Mouse (Mus musculus) adrenal gland (tissue): ENCODE results near the gene Etl4.
"Not testable (repeated sequence)": the region's sequence is repeated elsewhere in the genome, so short reads cannot be mapped to it uniquely, and the experiment has no call there.

Experiments used
- intact Hi-C: fragments of 180-260 bp; cut with DNase I; formaldehyde crosslinking; loops from one replicate; pipeline ENCODE4 v1.15.1; 2025

The Etl4 gene

DNA sequence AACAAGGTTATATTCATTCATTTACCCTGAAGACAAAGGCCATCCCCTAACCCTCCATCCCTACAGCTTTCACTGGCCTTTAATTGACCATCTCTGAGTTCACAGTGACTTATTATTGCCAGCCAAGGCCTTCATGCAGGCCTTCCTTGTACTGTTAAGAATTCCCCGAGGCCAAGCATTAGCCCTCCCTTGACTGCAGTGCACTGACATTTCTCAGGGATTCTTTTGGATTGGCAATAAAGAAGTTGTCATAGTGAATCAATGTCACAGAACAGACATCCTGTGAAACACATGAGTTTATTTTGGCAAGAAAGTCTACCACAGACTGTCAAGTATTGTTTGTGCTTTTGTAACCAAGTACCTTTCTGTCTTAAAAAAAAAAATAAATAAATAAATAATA is 257.5 kb downstream of the Etl4 start:
- intact Hi-C loops = no loop called here

DNA sequence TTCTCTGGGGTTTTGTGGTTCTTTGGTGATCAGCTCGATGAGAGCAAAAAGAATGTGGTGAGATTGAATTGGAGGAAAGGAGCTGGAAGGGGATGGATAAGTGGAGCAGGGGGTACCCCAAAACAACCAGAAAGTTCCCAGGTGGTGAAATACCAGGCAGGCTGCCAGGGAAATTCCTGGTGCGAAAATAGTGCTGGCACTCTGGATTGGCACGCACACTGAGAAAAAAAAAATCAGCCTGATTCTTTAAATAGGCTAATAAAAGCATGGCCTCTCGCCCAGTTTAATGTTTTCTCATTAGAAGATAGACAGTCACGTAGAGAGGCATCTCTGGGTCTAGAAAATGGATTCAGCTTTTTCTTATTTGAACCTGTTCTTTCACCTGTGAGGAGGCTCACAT is 258.0 kb downstream of the Etl4 start:
- intact Hi-C loops = no loop called here

DNA sequence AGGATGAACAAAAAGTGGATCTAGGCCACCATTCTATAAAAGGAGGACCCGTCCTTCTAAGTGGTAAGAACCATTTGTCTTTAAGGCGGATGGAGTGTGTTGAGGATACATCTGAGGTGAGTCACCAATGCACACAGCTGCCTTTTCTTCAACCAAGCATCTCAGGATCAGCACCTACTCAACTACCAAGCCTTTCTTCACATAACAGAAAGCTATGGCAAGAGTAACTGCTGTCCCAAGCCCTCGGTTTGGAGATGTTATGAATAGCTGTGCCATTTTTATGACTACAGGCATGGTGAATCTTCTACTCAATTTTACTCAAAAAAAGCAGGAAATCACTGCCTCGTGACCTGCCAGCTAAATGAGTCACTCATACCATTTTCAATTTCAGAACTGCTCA is 258.6 kb downstream of the Etl4 start:
- intact Hi-C loops = no loop called here

DNA sequence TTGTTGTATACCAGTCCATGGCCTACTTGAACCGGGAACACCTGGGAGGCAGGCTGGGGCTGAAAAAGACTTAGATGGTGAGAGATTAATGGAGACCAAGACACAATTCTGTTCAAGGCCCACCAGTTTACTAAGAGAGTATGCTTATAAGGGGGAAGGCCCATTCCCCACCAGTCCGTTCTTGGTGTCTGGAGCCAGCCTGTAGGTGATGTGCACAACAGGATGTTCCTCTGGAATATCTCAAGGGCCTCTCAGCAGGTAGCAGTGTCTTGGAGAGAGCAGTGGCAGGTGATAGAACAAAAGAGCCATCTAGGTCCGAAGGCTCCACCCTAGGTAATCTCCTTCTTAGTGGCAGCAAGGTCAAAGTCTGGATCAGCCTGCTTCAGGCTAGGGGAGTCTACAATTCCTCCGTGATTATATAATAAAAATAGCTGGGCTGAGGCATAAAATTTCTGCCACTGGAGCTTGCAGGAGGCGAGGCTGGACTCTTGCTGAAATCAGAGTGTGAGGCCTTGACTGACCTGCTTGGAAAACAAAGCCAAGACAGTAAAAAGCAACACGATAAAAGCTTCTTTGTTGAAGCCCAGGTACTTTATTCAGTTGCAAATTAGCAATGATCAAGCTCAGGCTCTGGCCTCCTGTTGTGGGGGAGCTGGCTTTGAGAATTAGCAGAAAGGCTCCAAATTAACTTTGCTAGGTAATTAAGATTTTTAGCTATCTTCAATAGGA is 267.0 kb downstream of the Etl4 start:
- intact Hi-C loops = not testable (repeated sequence)

DNA sequence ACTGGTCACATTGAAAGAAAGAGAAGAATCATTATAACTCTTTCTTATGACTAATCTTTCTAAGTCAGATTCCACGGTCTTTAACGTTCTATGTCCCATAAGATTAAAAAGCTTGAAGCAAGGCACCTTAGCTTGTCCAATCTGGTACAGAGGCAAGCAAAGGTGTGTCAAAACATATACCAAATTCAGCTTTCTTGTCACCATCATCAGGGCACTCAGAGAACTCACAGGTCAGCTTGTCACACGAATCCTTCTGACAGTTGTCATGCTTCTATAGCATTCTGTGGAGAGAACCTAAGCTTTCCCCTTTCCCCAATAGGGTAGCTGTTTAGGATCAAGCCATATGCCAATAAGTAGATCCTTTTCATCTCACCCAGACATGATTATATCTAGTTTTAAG is 267.7 kb downstream of the Etl4 start:
- intact Hi-C loops = not testable (repeated sequence)

DNA sequence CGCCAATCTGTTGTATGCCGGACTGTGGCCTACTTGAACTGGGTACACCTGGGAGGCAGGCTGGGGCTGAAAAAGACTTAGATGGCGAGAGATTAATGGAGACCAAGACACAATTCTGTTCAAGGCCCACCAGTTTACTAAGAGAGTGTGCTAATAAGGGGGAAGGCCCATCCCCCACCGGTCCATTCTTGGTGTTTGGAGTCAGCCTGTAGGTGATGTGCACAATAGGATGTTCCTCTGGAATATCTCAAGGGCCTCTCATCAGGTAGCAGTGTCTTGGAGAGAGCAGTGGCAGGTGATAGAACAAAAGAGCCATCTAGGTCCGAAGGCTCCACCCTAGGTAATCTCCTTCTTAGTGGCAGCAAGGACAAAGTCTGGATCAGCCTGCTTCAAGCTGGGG is 271.0 kb downstream of the Etl4 start:
- intact Hi-C loops = not testable (repeated sequence)

DNA sequence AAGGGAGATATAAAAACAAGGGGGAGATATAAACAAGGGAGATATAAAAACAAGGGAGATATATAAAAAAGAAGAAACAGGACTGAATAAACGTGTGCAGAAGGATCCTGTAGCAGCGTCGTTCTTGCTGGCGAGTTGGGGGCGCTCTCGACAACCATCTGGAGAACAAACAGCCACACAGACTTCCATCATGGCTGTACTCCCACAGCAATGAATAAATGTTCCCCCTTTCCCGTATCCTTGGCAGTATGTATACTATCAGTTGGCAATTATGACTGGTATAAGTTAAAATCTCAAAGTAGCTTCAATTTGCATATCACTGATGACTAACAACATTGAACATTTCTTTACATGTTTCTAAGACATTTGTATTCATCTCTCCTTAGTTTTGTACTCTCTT is 277.6 kb downstream of the Etl4 start:
- intact Hi-C loops = not testable (repeated sequence)

DNA sequence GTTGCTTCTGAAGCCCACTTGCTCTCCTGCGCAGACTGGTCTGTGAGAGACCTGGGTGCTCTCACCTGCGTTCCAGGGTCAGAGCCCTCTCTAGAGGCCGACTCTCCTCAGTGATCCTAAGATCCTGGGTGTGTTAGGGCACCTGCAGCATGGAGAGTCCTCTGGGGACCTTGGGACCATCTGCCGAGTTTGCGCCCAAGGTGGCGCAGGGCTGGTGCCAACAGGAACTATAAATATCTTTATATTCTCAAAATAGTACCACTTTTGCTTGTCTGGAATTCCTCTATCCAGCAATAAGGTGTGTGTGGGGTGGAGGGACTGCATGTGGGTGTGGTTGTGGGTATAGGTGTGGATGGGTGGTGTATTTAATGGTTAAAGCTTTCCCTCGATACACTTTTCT is 293.4 kb downstream of the Etl4 start:
- intact Hi-C loops = no loop called here

DNA sequence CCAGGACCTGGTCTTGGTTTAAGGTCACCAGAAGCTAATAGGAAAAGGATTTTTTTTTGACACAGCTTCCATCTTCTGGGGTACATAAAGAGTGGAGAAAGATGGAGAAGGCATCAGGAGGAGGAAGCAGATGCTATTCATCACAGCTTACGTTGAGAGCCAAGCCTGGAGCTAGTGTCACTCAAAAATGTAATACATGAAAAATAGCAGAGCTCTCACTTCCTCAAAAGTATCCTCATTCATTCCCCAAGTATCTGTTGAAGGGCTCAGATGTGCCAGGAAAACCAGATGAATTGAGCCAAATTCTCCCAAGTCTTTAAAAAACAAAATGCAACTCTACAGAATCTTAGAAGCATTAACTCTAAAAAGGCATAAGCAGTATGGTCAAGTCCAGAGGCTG is 297.1 kb downstream of the Etl4 start:
- intact Hi-C loops = no loop called here

DNA sequence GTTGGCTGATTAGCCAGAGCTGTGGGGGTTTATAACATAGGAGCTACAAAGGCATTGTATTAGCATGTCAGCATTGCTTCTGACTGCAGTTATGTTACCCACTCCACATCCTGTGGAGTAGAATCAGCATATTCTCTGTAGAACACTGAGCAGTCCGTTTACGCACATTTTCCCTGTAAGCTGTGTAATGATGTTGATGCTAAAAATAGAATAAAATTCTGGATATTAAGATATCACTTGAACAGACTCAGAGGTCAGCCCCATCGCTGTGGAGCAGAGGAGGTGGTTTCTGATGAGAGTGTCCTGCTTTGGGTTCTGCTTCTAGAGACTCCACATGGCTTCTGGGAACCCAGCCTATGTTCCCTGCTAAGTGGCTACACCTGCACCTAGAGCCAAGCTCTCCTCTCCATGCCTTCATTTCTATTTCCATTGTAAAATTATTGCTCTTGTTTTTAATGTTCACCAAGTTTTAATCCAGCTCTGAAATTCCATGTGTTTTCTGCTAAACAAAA is 299.2 kb downstream of the Etl4 start:
- intact Hi-C loops = no loop called here

DNA sequence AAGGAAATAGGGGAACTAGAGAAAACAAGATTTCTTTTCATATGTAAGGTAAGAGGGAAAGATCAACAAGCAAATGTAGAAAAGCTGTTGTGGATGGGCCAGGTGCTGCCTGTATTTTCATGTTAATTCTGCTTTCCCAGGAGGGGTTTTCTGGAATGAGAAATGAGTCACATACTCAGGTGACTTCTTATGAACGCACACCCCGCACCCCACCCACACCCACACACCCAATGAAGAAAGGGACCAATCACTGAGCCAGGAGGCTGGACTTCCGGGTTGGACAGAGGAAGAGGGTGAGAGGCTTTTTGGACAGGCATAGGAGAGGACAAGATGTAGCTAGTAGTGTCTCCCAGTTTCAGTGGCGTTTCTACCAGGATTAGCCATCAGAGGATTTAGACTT is 299.8 kb downstream of the Etl4 start:
- intact Hi-C loops = no loop called here

DNA sequence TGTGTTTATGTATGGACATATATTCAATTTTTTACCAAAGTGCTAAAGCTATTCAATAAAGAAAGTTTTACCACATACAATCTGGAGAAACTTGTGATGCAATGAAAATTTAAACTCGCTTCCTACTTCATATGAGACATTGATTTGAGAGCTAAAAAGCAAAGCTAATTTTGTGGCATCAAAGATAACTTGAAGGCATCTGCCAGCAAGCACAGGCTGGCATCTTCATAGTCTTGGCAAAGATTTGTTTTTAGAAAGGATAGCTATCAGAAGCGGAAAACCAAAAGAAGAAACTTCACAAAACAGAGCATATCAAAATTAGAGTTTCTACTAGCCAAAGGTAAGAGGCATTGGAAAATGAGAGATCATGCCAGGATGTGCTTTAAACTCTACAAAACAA is 306.7 kb downstream of the Etl4 start:
- intact Hi-C loops = no loop called here

DNA sequence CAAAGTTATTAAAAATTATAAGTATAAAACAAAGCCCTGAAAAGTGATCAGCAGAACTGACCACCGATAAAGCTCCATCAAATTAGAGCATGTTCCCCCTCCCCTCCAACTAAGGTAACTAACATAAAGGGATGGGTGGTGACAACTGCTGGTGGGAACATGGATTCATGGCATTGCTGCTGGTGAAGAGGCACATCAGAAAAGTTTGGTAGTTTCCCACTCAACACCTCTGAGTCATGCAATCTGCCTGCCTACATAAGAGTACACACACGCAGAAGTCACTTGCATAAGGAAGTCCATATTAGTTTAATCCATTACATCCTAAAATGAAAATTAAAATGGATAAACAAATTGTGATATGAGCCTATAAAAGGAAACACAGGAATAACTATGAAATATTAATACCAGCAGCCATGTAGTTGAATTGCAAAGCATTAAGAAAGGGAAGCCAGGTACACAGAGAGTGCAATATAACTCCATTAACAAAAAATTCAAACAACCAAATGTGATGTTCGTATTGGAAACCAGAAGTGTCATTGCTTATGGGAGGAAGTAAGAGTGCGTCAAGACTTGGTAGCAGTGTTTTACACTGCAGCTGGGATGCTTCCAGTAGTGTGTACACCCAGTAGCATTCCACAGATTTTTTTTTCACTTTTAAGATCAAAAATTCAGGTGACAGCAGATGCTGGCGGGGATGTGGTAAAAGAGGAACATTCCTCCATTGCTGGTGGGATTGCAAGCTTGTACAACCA is 307.3 kb downstream of the Etl4 start:
- intact Hi-C loops = no loop called here

DNA sequence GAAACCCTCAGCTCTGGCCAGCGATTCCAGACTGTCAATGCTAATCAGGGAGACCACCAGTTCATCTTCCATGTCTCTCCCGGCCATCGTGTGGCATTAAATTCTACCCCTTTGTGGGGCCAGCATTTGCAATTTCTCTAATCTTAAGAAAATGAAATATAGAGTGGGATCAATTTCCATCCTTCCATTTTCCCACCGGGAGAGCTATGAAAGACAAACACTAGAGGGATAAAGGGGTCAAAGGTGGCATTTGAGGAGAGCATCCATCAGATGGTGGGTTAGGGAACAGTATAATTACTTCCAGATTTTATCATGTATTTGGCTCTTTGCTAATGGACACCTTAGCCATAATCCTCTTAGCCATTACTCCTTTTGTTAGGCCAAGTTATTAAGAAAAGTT is 321.8 kb downstream of the Etl4 start:
- intact Hi-C loops = no loop called here

DNA sequence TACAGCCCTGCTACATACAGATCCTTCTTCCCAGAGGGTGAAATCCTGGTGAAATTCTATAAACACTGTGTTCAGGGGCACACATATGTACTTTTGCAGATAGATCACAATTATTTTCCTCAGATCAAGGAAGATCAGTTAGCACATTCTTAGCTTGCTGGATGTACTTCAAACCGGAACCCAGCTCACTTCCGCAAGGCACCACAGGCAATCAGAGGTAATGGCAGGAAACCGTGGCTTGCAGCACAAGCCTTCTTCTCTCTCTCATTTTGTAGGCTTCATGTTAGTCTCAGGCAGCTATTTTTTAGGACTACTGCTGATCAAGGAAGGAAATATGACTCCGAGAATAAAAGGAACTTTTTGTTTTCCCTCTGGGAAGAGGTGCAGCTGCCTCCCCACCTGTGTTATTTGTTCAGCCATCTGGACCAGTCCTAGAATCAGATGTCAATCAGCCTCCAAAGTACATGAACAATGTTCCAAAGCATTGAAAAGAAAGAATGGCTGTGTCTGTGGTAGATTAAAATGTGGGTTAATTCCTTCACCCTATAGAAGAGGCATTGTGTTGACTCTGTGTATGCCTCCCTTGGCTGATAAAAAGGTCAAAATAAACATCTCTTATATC is 338.6 kb downstream of the Etl4 start:
- intact Hi-C loops = no loop called here

DNA sequence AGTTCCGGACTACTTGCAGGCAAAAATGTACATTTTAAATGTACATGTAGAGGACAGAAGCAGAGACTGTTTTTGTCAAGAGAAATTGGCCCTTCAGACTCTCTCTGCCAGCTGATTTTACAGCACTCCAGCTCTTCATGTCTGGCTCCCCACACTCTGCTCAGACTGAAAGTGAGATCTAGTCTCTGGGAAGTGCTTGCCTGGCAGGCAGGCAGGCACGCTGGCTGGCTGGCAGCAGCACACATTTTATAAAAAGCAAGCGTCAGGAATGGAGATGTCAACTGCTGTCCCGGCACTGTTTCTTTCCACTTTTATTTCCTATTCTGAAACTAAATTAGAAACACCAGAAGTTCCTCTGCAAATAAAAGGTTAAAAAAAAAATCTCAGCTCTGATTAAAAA is 339.8 kb downstream of the Etl4 start:
- intact Hi-C loops = no loop called here

DNA sequence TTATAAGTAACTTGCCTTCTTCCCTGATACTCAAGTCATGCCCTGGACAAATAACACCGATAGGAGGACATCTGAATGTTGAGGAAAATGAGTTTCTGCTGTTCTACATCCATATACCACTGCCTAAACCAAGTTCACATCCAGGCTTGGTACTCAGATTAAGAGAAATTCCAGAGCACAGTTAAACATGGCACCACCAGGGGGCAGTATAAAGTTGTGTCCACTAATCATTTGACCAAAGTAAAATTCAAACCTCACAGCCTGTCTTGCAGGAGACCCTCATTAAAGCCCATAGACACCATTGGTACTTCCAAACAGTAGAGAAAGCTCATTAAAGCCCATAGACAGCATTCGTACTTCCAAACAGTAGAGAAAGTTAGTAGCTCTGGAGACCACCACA is 366.5 kb downstream of the Etl4 start:
- intact Hi-C loops = loop anchor here (1.0 to 10.0 kb wide), 4 partner anchors 218 to 503 kb away; no protein-coding TSS in a partner anchor

DNA sequence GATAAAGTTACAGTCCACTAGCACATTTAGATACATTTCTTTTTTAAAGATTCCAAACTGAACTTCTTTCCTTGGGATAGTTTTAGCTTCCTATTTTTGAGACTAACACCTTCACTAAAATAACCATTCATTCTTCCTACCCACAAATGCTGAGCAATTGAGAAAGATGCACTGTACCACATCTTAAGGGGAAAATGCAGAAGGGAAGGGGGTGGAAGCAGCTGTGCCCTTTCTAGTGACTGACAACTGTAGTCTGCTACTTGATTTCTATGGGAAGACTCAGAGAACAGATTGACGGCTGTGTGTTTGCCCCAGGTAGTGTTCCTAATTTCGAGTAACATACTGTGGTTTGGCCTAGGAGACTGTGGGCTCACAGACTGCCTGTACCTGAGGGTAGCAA is 372.3 kb downstream of the Etl4 start:
- intact Hi-C loops = no loop called here

DNA sequence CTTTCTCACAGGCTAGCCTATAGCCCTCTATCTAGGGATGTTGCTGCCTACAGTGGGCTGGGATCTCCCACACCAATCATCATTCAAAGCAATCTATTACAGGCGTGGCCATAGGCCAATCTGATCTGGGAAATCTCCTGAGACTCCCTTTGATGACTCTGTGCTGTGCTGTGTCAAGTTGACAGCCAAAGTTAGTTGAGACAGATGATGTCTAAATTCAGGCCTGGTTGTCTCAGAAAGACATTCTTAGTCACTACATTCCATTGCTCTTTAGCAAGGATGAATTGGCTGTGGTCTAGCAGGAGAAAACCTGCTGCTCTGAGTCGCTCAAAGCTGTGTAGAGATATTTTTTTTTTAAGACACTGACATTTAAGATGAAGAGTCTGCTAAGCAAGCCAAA is 374.8 kb downstream of the Etl4 start:
- intact Hi-C loops = no loop called here

DNA sequence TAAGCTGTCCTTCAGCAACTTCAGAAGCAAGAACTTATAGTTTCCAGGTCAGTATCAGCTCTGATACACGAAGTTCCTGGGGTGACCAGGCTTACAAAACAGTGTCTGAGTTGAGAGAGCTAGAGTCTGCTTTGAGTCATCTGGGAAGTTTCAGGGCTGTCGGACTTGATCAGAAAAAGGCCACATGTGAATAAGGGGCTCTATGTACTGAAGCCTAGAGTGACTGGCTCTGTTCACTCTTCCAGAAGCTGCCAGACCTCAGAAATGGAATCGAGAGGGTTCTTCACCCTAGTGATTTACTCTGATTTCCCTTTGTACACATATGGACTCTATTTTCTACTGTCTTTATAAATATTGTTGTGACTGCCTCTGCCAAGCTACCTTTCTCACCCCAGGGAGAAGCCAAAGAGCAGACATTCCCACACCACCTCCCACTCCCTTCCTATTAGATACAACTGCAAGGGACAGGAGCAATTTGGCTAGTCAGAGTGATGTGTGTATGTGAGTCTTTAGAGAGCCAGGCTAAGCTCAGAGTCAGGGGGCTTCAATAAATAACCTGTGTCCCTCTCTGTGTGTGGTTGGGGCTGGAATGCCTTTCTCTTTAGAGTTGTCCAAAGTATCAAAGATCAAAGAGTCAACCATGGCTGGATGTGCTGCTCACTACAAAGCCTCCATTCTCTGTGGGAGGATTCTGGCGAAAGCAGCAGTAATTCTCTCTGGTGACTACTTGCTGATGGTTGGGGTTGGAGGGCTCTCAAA is 381.6 kb downstream of the Etl4 start:
- intact Hi-C loops = no loop called here

DNA sequence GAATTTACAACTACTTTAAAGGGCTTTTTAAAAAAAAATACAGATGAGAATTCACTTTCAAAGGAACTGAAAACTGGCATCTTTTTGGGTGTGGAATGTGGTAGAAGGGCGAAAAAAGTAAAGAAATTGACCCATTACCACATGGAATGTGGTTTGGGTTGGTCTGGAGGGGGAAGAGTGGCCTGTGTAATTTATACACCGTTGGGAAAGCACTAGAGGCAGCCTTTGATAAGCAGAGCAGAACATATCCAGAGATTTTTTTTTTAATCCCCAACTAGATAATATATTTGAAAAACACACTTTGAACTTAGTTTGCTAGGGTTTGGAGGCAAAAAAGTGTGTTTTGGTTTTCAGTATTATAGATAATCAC is 382.1 kb downstream of the Etl4 start:
- intact Hi-C loops = no loop called here

DNA sequence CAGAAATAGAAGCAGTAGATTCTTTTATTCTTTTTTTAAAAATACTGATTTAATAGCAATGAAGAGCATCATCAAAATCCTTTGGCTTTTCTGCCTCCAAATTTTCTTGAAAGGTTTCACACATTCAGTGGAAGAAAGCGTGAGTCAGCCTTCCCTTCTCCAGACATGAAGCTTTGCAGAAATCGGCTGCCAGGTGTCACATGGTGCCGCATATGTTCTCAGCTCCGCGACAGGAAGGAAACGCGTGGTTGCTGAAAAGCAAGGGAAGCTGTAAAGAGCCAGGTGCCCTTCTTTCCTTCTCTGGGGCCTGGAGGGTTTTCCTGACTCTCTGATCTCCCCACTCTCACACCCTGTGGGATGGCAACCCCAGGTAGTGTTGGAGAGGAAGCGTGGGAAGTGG is 383.8 kb downstream of the Etl4 start:
- intact Hi-C loops = no loop called here
